Mouse (Mus musculus) cerebellum, adult 11 months (tissue): Measurements from ENCODE around the gene Fam241b.

ENCODE experiments used
- DNase-seq: peaks from one replicate; pipeline ENCODE4 v3.0.0; 2022

The Fam241b gene

DNA sequence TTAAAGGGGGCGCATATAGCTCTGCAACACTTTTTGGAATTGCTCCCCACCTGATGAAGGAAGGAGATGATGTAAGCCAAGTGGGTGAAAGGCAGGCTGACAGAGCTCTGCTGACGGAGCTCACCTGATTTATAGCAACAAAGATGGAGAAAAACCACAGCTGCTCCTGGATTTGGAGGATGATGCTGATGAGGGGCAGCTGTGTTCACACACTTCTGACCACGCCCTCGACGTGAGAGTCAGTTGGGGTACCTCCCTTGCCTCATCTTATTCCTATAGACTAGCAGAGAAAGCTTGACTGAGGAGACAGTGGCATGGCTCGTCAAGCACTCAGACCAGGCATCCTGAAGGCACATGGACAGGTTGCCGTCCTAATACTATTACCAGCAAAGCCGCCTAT lies at the start of gene Fam241b:
TSS of gene Fam241b (minus strand) at position 101 of the 400 bp plus-strand sequence.
- no peak for DNase-seq

DNA sequence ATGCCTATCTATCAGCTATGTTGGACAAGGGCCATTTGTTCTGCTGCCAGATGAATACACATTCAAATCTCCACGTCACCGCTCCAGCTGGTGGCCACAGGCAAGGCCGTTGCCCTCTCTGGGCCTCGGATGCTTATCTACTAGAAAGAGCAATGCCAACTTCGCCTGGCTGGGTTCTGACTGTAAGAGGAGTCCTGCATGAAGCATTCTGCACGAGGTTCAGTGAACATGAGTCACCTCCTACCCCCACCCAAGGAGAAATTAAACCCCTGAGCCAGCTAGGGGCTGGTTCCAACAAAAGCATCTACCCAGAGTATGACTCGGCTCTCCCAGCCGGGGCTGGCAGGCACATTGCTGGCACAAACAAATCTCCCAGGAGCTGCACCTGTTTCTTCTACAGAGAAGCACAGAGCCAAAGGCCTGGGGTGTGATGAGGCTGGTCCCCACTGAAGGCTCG lies 49.0 kb upstream of the Fam241b start:
- peak; percentile 83 for DNase-seq

DNA sequence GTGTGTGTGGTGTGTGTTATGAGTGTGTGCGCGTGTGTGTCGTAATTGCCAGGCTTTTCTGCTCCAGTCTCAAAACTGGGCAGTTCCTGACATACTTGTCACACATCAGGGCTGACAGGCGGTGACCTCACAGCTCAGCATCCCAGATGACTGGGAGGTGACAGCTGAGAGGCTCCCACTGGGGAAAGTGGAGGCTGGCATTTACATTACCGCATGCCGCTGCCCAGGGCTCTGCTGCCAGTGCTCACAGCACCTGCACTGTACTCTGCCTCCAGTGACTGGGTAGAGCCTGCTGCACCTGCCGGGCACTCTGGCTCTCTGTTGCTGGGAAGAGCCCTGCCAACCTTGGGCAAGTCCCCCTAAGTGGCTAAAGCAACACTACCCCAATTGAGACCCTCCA lies 47.1 kb upstream of the Fam241b start:
- no peak for DNase-seq

DNA sequence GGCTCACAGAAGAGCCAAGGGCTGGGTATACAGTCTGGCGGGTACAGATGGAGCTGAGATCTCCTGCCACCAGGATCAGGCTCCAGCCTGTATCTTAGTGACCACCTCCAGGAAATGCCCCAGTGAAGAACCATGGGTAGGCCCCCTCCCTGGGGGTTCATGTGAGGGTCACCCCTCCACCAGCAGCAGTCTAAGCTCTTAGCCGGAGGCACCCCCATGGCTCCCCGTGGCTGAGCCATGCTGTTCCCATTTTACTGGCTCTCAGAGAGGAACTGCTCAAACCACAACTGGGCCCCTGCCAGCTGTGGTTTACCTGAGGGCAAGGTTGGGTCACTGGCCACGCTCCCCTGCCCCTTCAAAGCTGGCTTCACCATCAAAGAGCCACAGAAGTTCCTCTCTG lies 46.2 kb upstream of the Fam241b start:
- no peak for DNase-seq

DNA sequence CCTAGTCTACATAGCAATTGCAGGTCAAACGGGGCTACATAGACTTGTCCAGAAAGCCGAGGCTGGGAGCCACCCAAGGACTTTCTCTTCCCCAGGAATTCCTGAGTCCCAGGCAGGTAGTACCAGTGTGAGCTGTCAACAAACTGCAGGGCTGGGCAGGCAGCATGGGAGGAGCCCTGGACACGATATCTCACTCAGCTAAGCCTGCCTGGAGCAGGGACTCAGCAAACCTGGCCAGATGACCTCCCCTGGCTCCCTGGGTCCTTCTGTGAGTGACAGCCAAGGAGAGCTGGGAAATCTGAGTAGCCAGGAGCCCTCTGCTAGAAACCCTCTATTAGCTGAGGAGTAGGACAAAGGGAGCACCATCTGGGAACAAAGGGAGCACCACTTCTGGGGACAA lies 45.6 kb upstream of the Fam241b start:
- DNase-seq: no peak

DNA sequence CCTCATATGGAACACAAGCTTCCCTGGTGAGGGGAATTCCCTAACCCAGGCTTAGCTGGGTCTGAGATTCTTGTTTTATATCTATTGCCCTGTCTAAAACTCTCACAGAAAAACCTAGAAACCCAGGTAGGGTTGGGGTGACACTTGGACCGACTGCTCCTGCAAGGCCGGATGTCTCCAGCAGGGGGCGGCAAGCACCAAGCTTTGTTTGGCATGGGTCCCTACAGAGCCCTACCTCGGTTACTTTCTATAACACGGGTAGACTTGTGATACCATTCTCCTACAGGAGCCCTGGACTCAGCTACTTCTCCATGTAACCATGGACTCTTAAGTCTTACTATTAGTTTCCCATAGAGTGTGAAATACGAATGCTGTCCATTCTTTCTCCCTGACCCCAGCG lies 43.2 kb upstream of the Fam241b start:
- DNase-seq: peak; percentile 76

DNA sequence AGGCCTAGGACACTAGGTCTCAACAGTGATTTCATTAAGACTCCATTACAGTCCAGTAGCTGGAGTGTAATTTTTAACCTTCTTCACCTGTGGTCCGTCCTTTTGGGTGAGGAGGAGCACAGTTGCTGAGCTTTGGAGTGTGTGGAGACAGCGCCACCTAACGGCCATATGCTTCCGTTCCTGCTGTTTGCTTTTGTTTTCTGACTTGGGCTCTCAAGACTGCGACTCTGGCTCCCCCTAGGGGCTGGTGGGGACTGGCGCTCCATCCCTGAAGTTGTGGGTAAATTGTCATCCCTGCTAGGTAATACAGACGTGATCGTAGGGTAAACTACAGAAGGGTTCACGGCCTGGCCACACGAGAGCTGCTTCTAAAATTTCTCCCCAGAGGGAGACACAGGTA lies 39.3 kb upstream of the Fam241b start:
- DNase-seq: peak; percentile 98

DNA sequence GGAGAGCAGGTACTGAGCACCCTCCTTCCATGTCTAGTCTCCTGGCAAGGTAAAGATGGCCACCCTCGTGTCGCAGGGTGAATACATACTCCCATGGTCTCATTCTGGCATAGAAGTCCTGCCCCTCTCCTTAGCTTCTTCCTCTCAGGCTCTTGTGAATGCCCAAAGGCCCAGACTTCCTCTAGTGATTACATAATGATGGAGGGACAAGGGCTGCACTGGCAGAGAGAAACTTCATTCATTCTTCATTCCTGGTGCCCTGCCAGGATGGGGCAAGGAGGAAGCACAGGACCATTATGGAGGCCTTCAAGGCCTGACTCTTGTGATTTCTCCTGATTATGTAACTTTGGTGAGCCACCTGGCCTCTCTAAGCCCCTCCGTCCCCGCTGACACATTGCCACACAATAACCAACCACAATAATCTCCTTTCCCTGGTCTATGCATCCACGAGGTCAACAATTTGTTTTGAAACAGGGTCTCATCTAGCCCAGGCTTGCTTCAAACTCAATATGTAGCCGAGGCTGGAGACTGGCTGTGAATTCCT lies 38.8 kb upstream of the Fam241b start:
- no peak for DNase-seq

DNA sequence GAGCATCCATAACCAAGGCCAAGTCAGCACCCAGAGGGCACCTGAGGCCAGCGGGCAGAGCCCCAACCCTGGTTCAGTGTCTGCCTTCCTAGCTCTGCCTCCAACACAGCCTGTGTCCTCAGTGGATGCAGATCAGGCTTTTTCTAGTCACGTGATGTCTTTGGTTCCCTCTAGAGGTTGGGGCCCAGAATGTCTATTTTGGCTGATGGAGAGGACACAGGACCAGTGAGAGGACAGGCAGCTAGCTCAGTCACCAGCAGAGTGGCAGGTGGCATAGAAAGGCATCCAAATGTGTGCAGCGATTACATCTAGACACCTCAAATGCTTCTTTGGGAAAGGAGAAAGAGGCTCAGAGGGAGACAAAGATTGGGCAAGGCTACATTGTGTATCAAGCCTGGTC lies 38.0 kb upstream of the Fam241b start:
- peak; percentile 61 for DNase-seq

DNA sequence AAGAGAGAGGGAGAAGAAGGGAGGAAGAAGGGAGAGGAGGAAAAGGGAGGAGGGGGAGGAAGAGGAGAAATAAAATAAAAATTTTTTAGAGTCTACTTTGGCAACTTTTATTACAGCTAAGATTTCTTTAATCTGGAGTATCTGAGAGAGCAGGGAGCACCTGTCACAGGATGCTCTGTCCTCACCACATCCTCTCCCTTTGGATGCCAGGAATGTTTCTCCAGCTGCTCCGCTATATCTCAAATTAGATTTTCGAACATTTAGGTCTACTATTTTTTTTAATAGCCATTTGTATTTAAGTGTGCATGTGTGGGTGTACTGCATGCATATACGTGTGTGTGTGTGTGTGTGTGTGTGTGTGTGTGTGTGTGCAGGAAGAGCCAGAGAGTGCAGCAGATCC lies 36.2 kb upstream of the Fam241b start:
- DNase-seq: no peak

DNA sequence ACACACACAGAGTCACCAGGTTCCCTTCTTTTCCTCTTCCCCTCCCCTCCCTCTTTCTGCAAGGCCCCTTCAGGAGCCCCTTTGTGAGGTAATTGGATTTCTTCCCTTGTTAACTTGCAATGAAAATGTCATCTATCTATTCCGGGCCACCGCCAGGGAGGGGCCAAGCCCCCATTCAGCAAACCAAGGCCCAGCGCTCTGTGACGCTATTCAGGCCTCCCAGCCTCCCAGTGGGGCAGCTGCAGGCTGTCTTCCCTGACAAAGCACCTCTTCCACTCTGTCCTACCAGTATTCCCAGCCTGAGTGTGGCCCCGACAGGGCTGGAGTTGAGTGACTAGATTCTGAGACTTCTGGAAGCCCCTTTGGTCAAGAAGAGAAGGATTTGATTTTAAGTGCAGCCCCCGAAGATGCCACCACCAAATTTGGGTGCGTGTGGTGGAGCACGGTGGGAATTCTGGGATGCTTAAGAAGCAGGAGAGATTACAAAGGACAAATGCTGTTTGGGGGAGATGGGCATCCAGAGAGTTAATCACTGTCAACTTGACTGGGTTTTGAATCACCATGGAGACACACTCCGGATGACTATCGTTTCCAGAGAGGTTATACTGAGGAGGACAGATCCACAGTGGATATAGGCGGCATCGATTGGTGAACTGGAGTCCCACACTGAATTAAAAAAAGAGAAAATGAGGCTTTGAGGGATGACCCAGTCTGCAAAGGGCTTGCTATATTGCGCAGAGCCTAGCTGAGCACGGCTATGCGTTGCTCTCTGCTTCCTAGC lies 31.0 kb upstream of the Fam241b start:
- DNase-seq: no peak

DNA sequence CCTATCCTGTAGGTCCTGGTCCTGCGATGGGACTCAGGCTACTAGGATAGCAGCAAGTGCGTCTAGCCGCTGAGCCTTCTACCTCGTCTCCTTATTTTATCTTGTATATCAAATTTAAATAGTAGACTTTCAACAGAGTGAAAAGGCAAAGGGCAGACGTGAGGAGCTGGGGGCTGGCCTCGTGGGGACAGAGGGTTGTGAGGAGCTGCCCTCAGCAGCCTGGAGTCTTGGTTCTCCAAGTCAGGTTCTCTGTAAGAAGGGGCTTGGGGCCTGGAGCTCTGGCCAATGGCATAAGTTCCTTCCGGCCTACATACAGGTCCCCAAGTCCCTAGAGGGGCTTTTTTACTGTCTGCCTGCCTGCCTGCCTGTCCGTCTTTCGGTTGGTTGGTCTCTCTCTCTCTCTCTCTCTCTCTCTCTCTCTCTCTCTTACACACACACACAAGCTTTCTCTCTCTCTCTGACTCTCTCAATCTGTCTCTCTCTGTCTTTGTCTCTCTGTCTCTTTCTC lies 30.3 kb upstream of the Fam241b start:
- DNase-seq: no peak

DNA sequence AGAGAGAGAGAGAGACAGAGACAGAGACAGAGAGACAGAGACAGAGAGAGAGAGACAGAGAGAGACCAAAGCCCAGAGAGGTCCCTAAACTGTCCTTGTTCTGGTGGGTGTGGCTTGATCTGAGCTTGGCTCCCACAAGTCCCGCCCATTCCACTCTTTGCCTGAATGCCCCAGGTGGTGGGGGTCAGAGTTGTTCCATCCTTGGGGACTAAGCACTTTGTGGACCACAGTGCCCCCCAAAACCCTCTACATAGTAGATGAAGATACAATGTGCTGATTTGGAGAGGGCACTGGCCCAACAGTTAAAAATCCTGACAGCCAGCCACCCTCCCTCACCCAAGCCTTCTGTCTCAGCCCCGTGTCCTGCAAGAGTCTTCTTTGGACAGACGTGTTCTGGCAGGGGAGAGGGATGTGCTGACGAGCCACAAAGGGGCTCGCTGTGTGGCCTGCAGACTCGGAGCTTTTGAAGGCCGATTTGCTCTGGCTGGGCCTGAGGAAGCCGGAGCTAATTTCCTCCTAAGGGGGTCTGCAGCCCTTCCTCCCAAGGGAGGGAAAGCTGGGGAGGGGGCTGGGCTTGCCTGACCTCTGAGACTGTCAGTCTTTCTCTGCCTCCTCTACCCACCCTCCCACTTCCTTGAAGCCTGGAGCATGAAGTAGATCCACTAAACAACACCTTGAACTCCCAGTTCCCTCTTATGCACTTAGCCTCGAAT lies 29.3 kb upstream of the Fam241b start:
- no peak for DNase-seq

DNA sequence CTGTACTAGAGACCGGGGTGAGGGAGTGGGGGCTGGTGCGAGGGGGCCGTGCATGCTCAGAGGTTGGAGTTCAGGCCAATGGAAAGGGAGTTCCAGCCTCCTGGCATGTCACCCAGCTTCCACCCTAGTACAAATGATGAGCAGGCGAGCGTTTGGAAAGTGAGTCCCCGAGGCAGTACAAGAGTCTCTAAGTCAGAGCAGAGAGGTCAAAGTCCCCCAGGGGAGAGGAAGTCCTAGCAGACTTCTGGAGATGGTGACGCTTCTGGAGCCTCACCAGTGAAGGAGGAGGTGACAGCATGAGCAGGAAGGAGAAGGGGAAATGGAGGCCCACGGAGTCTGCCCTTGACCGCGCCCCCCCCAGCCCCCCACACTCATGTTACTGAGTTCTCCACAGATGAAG lies 18.7 kb upstream of the Fam241b start:
- no peak for DNase-seq

DNA sequence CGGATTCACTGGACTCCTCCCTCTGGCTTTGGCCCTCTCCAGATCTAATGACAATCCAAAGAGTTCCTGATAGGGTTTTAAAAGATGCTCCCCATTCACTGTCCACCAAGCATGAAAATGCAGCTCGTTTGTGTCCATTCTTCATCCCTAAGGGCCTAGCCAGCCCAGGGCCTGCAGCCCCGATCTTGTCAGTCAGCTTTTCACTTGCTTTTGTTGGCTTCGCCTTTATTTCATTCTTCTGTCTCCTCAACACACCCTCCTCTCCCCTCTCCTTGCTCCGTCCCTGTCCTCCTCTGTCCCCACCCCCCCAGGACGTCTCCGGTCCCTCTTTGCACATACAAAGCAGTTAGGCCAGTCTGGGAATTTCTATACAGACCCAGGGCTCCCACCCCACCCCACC lies 6.2 kb upstream of the Fam241b start:
- no peak for DNase-seq

DNA sequence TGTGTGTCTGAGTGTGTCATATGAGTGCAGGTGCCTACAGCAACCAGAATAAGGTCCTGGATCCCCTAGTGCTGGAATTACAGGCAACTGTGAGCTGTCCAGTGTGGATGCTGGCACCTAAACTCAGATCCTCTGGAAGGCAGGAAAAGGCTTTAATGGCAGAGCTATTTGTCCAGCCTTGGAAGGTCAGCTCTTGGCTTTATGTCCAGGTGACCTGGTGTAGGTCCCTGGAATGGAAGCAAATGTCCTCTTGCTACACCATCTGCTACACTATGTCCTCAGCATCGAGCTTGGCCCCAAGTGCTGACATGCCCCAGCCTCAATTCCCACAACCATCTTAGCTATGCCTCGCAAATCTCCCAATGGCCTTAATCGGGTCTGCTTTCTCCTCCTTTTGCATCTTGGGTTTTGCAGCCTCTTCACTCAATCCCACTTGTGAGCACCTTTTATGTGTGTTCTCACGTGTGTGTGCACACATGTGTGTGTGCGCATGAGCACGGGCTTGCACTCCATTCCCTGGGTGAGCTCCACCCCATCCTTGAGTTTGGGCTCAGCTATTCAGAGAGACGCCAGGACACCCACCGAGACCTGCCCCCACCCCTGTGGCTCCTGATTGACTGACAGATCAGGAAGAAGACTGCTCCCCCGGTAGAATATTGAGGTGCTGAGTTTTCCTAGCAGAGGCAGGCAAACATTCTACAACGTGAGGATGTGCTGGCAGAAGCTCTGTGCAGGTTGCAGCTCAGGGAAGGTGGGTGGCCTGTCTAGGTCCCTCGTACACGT lies 3.9 kb upstream of the Fam241b start:
- peak; percentile 13 for DNase-seq

DNA sequence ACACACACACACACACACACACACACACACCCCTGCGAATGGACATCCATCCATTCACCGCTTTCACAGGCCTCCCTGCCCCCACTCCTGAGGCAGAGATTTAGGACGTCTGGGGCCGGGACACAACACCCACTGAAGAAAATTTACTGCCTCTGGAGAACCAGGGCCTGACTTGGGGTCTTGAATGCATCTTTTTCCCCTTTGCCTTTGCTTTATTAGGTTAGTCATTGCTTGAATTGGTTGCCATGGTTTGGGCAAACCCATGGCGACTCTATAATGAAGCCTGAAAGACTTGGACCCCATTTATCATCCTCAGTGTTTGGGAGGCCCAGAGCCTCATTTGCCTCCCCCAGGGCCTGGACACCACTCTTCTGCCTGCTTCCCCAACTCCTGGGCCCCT lies 2.2 kb upstream of the Fam241b start:
- no peak for DNase-seq

DNA sequence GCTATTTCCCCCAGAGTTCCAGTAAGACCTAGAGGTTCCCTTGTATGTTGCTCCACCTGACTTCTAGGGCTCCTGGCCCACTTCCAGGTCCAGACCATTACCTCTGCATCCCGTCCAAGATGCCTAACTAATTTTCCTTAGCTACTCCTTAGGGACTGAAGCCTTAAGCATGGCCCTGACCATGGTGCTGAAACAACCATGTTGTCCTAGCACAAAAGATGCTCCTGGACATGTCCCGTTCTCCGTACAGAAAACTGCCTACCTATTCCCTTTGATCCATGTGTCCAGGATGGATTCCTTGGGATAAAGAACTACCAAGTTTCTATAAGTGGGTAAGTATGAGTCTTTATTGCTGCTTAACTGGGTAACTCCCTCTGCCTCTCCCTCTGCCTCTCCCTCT lies 5.7 kb downstream of the Fam241b start:
- DNase-seq: no peak

DNA sequence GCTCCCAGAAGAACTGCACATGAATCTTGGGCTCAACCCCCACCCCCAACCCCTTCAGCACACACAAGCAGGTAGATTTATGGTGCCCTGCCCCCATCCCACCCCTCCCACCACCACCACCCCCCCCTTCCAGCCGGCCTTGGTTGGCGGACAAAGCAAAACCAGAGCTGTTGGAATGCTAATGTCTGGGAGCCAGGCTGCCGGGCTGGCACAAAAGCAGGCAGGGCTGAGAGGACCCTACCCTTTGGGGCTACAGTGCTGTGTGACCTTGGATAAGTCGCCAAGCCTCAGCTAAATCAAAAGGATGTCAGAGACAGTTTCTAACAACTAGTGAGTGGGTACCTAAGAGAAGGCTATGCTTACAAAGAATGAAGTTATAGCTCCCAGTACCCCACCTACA lies 6.6 kb downstream of the Fam241b start:
- DNase-seq: no peak

DNA sequence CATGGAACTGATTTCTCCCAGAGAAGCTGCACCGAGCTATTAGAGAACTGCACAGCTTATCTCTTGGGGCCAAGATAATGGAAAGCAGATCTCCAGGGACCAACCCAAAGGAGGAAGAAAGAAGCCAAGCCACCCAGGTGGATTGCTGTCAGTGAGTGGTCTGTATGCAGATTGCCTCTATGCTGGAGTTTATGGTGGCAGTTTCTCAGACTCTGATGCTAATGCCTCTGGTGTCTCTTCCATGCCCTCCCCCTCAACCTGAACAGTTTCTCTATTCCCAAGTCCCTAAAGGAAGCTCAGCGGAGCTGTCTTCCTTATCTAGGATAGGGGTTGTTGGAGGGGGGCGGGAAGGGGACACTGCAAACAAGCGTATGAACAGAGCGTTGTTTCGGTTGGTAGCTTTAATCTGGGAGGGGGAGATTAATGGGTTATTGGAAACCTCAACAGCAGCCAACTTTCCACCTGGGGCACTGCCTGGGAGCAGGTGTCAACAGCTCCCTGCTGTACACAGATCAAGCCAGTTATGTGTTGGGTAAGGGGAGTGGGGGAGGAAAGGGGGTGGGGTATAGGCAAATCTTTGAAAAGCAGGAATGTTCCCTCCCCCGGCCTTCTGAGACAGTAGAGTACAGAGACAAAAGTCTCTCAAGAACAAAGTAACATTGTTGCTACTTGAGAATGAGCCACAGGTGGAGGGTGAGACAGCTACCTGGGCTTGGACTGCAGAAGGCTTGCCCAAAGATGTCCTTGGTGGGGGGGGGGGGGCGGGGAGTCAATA lies 7.8 kb downstream of the Fam241b start:
- no peak for DNase-seq

DNA sequence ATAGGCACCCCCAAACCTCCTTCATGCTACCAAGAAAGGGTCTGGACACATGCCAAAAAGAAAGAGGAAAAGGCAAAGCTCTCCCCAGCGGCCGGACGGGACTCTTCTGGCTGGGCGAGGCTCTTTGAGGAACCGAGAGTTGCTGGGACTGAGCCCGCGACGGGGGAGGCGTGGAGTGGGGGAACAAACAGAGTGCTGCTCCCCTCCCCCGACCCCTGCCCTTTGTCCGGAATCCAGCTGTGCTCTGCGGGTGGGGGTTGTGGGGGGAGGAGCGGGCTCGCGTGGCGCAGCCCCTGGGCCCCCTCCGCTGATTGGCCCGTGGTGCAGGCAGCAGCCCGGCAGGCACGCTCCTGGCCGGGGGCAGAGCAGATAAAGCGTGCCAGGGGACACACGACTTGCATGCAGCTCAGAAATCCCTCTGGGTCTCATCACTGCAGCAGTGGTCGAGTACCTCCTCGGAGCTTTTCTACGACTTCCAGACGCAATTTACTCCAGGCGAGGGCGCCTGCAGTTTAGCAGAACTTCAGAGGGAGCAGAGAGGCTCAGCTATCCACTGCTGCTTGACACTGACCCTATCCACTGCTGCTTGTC lies 10.9 kb downstream of the Fam241b start, which contains the start of gene Neurog3:
TSS of gene Neurog3 (plus strand) at position 400 of the 591 bp plus-strand sequence.
- DNase-seq: no peak
